Mouse (Mus musculus) heart, embryonic 13.5 days (tissue): ENCODE measurements around the gene Oprd1. TPM values are rescaled to one million over a fixed set of nuclear protein-coding genes. Genes with fewer than 3 reads are reported as not detected.

Source experiments
- ATAC-seq: fragments of 200-750 bp; cut with Nextera tagmentation; 2 replicates; pipeline ENCODE4 v1.8.0; 2017; ENCODE audit warnings: moderate TSS enrichment; ENCODE audit not compliant: insufficient number of reproducible peaks, low FRiP score, low TSS enrichment; ENCODE audit errors: extremely low read depth
- H3K27ac ChIP-seq: fragments of 300-500 bp; sonication (generic); replicated peaks from 2 replicates; pipeline ENCODE4 v1.5.1; 2015; ENCODE audit warnings: moderate library complexity, mild to moderate bottlenecking, inconsistent platforms
- H3K27me3 ChIP-seq: fragments of 300-500 bp; sonication (generic); replicated peaks from 2 replicates; pipeline ENCODE4 v1.6.1; 2015; ENCODE audit warnings: mild to moderate bottlenecking, inconsistent platforms
- H3K36me3 ChIP-seq: fragments of 300-500 bp; sonication (generic); 2 replicates; pipeline ENCODE4 v1.6.1; 2015; ENCODE audit warnings: mild to moderate bottlenecking, inconsistent platforms
- H3K4me1 ChIP-seq: fragments of 300-500 bp; sonication (generic); 2 replicates; pipeline ENCODE4 v1.6.1; 2015; ENCODE audit warnings: inconsistent platforms
- H3K4me2 ChIP-seq: fragments of 300-500 bp; sonication (generic); 2 replicates; pipeline ENCODE4 v1.6.1; 2015; ENCODE audit warnings: inconsistent platforms, mild to moderate bottlenecking, moderate library complexity
- H3K4me3 ChIP-seq: fragments of 300-500 bp; sonication (generic); 2 replicates; pipeline ENCODE4 v1.5.1; 2015; ENCODE audit warnings: moderate library complexity, mild to moderate bottlenecking, inconsistent platforms
- H3K9ac ChIP-seq: fragments of 300-500 bp; sonication (generic); 2 replicates; pipeline ENCODE4 v1.6.1; 2015; ENCODE audit warnings: inconsistent platforms, mild to moderate bottlenecking, moderate library complexity
- H3K9me3 ChIP-seq: fragments of 300-500 bp; sonication (generic); 2 replicates; pipeline ENCODE4 v1.6.1; 2016; ENCODE audit warnings: inconsistent platforms
- WGBS: fragments of 180-500 bp; shearing (Covaris S2); methylation state at CpG from one replicate; pipeline ENCODE4 v1.1.7; 2015; ENCODE audit warnings: mixed read lengths; 5-methylcytosine and 5-hydroxymethylcytosine counted together
- polyA plus RNA-seq: library from polyadenylated mRNA; unstranded; fragments of >200 nt; fragmentation: Nextera tagmentation; extraction: Ambion mirVana; gene quantifications from 2 replicates; pipeline ENCODE4 v1.2.1, GENCODE M21; 2015

Gene Oprd1
- polyA plus RNA-seq, 1 experiment from 2014 or later, result 0.96 TPM

DNA sequence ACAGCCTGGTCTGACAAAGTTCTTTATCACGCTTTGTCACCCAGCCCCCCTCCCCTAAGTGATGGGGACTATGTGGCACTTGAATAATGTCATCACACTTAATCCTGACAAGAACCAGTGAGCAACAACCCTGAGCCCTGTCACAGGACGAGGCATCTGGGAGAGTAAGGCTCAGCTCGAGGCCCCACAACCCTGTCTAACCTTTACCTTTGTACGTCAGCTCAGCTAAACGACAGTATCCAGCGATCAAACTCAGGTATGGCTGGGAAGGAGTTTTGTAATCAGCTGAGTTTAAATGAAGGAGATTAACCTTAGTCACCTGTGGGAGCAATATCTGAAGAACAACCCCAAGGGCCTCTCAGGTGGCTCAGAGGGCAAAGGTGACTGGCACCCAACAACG is 12.0 kb downstream of the Oprd1 start:
- H3K36me3 ChIP-seq, result no peaks in the 10 kb centered on the region
- H3K27ac ChIP-seq, result 0 out of 2 replicates have a peak overlapping the region, but pooled peaks have one; percentile 6
- H3K9me3 ChIP-seq, result no peaks in the 10 kb centered on the region
- no peak overlapping the region for H3K9ac ChIP-seq
- ATAC-seq, result no peak
- H3K27me3 ChIP-seq, result no peaks in the 10 kb centered on the region
- no peak overlapping the region for H3K4me3 ChIP-seq
- 44% methylated on average over 7 of the region's 7 CpGs for WGBS
- H3K4me1 ChIP-seq, result peaks cover 46% of the 10 kb centered on the region
- H3K4me2 ChIP-seq, result no peak overlapping the region; the same call in 1 of the 2 replicates

- no peak overlapping the region for H3K4me2 ChIP-seq
- 0 out of 2 replicates have a peak overlapping the region, but pooled peaks have one; percentile 6 for H3K27ac ChIP-seq
- no peak for ATAC-seq
- no peak overlapping the region for H3K9ac ChIP-seq
- H3K9me3 ChIP-seq, result no peaks in the 10 kb centered on the region
- H3K4me1 ChIP-seq, result peaks cover 52% of the 10 kb centered on the region
- no peak overlapping the region for H3K4me3 ChIP-seq
- no peaks in the 10 kb centered on the region for H3K36me3 ChIP-seq
- 71% methylated on average over 7 of the region's 7 CpGs for WGBS
- H3K27me3 ChIP-seq, result no peaks in the 10 kb centered on the region
Observed at GRCm38 (mm10) chr4:132131790-132132189, 12.5 kb downstream of the Oprd1 start.

DNA sequence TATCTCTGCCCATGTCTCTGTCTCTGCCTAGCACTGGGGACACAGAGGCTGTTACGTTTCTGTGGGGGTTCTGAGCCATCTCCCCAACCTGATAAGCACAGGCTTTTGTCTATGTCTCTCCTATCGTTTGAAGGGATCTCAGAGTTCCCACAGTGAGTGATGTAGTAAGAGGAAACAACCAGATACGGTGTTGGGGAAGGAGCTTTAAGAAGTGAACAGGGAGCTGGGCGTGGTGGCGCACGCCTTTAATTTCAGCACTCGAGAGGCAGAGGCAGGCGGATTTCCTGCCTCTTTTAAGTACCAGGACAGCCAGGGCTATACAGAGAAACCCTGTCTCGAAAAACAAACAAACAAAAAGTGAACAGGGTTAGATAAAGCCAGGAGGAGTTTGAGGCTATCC is 13.2 kb downstream of the Oprd1 start:
- H3K36me3 ChIP-seq, result no peaks in the 10 kb centered on the region

GRCm38 (mm10) chr4:132130645-132131044 is 13.6 kb downstream of the Oprd1 start:
- no peak overlapping the region for H3K4me2 ChIP-seq
- H3K4me3 ChIP-seq, result no peak overlapping the region
- no peaks in the 10 kb centered on the region for H3K27me3 ChIP-seq
- no peak overlapping the region; the same call in 1 of the 2 replicates for H3K27ac ChIP-seq
- ATAC-seq, result no peak
- H3K9me3 ChIP-seq, result no peaks in the 10 kb centered on the region
- no peaks in the 10 kb centered on the region for H3K36me3 ChIP-seq
- no peak overlapping the region for H3K9ac ChIP-seq
- peaks cover 63% of the 10 kb centered on the region for H3K4me1 ChIP-seq
- 62% methylated on average over 11 of the region's 11 CpGs for WGBS

More for the DNA sequence above, 13.2 kb downstream of the Oprd1 start:
- H3K4me3 ChIP-seq, result no peak overlapping the region
- ATAC-seq, result no peak
- H3K4me1 ChIP-seq, result peaks cover 58% of the 10 kb centered on the region
- no peak overlapping the region for H3K4me2 ChIP-seq
- H3K9ac ChIP-seq, result no peak overlapping the region
- no peaks in the 10 kb centered on the region for H3K9me3 ChIP-seq
- no peaks in the 10 kb centered on the region for H3K27me3 ChIP-seq
- no peak overlapping the region for H3K27ac ChIP-seq
- WGBS, result 79% methylated on average over 9 of the region's 9 CpGs

GRCm38 (mm10) chr4:132130134-132130533 is 14.2 kb downstream of the Oprd1 start:
- Histone ChIP-seq H3K36me3 (no peaks in the 10 kb centered on the region), H3K4me1 (peaks cover 63% of the 10 kb centered on the region), H3K27ac (peak overlapping the region; percentile 92), H3K27me3 (no peaks in the 10 kb centered on the region), H3K9ac (no peak overlapping the region; the same call in 1 of the 2 replicates), H3K4me2 (no peak overlapping the region), H3K4me3 (no peak overlapping the region), H3K9me3 (no peaks in the 10 kb centered on the region)
- 77% methylated on average over 2 of the region's 2 CpGs for WGBS
- no peak for ATAC-seq

DNA sequence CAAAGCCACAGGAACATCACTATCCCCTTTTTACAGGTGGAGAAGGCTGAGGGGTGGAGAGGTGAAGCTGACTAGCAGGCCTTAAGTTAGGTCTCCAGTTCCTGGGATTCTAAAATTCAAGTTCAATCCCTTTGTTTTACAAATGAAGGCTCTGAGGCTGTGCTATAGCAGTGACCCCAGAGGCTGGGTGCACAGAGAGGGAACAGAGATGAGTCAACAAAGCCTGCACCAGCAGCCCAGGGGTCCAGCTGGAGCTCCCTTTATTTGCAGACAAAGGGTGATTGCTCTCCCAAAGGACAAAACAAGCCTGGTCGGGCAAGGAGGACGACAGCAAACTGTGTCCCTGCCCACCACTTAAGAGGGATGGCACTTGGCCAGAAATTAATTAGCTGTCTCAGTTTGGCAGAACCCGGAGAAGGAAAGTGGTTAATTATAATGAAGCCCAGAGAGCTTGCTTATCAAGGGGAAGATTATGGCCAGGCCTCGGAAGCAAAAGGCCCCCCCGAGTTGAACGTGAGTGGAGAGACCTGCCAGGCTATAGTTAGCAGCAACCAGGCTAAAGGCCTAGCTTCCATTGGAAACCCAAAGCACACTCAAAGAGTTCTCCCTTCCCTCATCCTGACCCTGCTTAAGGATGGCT is 15.2 kb downstream of the Oprd1 start:
- H3K4me1 ChIP-seq, result peaks cover 66% of the 10 kb centered on the region
- H3K9me3 ChIP-seq, result no peaks in the 10 kb centered on the region
- no peaks in the 10 kb centered on the region for H3K36me3 ChIP-seq
- no peak overlapping the region for H3K4me3 ChIP-seq
- H3K27ac ChIP-seq, result peak overlapping the region; percentile 92
- H3K27me3 ChIP-seq, result no peaks in the 10 kb centered on the region
- 14% methylated on average over 6 of the region's 6 CpGs for whole genome bisulfite sequencing
- ATAC-seq, result no peak
- peak overlapping the region; percentile 33; the same call in 1 of the 2 replicates for H3K9ac ChIP-seq
- H3K4me2 ChIP-seq, result peak overlapping the region; percentile 16; the same call in 1 of the 2 replicates

DNA sequence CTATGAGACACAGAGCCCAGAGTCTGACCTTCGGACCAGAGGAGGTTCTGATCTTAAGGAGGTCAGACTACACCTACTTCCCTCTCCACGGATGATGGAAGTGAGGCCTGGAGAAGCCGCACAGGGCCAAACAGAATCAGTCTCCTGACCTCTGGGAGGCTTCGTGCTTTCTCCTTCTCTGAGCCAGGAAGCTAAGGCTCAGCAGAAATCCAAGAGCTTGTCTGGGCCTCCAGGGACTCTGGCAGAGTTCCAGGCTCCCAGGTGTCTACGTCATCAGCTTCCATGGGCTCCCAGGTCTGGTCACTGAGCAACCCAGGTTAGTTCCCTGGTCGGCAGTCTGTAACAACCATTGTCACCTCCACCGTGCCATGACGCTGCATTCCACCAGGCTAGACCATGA is 17.2 kb downstream of the Oprd1 start:
- H3K27me3 ChIP-seq, result no peaks in the 10 kb centered on the region; the same call in 1 of the 2 replicates
- no peak for ATAC-seq
- H3K4me1 ChIP-seq, result peaks cover 60% of the 10 kb centered on the region
- no peaks in the 10 kb centered on the region for H3K36me3 ChIP-seq
- peak overlapping the region; percentile 43 for H3K27ac ChIP-seq
- no peaks in the 10 kb centered on the region for H3K9me3 ChIP-seq
- no peak overlapping the region for H3K4me2 ChIP-seq
- H3K4me3 ChIP-seq, result no peak overlapping the region
- WGBS, result 66% methylated on average over 8 of the region's 8 CpGs
- H3K9ac ChIP-seq, result 0 out of 2 replicates have a peak overlapping the region, but pooled peaks have one; percentile 37

GRCm38 (mm10) chr4:132123166-132123565 is 21.1 kb downstream of the Oprd1 start:
- Histone ChIP-seq H3K4me2 (no peak overlapping the region), H3K36me3 (no peaks in the 10 kb centered on the region), H3K27ac (no peak overlapping the region), H3K4me1 (peaks cover 26% of the 10 kb centered on the region), H3K27me3 (peaks cover 12% of the 10 kb centered on the region; the same call in 1 of the 2 replicates), H3K4me3 (no peak overlapping the region), H3K9ac (no peak overlapping the region), H3K9me3 (no peaks in the 10 kb centered on the region)
- WGBS, result 93% methylated on average over 1 of the region's 1 CpGs
- ATAC-seq, result no peak

DNA sequence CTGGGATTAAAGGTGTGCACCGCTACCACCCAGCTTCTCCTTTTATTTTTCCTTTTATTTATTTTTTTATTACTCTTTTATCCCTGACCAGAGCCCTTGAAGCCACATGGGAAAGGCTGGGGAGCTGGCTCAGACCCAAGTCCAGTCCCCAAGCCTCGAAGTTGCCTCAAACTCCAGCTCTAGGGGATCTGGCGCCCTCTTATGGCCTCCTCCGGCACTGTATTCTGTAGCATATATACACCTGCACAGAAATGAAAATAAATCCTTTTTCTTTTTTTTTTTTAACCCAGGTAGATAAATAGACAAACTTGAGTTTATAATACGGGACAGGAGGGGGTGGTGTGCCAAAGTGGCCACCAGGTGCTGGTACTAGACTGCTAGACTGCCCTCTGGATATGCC is 22.6 kb downstream of the Oprd1 start:
- peaks cover 17% of the 10 kb centered on the region; the same call in 1 of the 2 replicates for H3K27me3 ChIP-seq
- no peak overlapping the region for H3K4me2 ChIP-seq
- 76% methylated on average over 5 of the region's 5 CpGs for WGBS
- no peak overlapping the region for H3K27ac ChIP-seq
- ATAC-seq, result no peak
- H3K36me3 ChIP-seq, result no peaks in the 10 kb centered on the region
- H3K4me1 ChIP-seq, result peaks cover 15% of the 10 kb centered on the region
- H3K9ac ChIP-seq, result no peak overlapping the region
- no peak overlapping the region for H3K4me3 ChIP-seq
- H3K9me3 ChIP-seq, result no peaks in the 10 kb centered on the region

DNA sequence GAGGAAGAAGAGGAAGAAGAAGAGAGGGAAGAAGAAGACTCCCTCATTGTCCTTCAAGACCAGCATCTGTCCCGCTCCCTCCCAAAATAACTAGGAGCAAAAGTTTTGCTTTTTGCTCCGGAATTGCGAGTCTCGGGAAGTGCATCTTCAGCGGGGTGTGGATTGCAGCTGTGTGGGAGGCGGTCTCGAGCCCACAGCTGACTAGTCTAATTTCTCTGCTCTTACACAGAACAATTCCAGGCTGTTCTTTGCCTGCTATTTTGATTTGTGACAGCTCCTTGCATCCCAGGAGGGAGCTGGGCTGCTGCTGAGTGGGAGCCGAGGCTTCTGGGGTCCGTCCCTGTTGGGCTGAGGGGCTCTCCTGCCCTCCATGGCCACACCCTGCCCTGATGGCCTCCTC is 24.7 kb downstream of the Oprd1 start:
- ATAC-seq, result no peak
- Histone ChIP-seq H3K27ac (no peak overlapping the region), H3K9me3 (no peaks in the 10 kb centered on the region), H3K36me3 (no peaks in the 10 kb centered on the region), H3K4me3 (no peak overlapping the region), H3K4me1 (peaks cover 4% of the 10 kb centered on the region), H3K27me3 (peaks cover 29% of the 10 kb centered on the region), H3K9ac (0 out of 2 replicates have a peak overlapping the region, but pooled peaks have one; percentile 5), H3K4me2 (no peak overlapping the region)
- 61% methylated on average over 9 of the region's 9 CpGs for WGBS

- H3K4me2 ChIP-seq, result no peak overlapping the region
- WGBS, result 75% methylated on average over 4 of the region's 4 CpGs
- H3K27ac ChIP-seq, result no peak overlapping the region
- no peaks in the 10 kb centered on the region for H3K36me3 ChIP-seq
- H3K9ac ChIP-seq, result no peak overlapping the region
- peaks cover 59% of the 10 kb centered on the region for H3K27me3 ChIP-seq
- no peak overlapping the region for H3K4me3 ChIP-seq
- no peak for ATAC-seq
- H3K4me1 ChIP-seq, result peaks cover 9% of the 10 kb centered on the region
- no peaks in the 10 kb centered on the region for H3K9me3 ChIP-seq
Observed at GRCm38 (mm10) chr4:132116315-132116714, 28.0 kb downstream of the Oprd1 start.
